Mouse (Mus musculus) CH12.LX (cell line): ENCODE data around the gene Ogn. TPM values are rescaled to one million over a fixed set of nuclear protein-coding genes. Genes with fewer than 3 reads are reported as not detected.

Experiments used
- DNase-seq: peaks from one replicate; pipeline ENCODE4 v3.0.0-alpha.2; 2013; ENCODE audit errors: extremely low read depth
- H3K27ac ChIP-seq: 2 replicates; pipeline ENCODE4 v1.5.1; 2012; ENCODE audit warnings: low read depth, mild to moderate bottlenecking, control low read depth, moderate library complexity; ENCODE audit not compliant: insufficient read depth
- H3K27me3 ChIP-seq: replicated peaks from 2 replicates; pipeline ENCODE3; 2012; ENCODE audit warnings: inconsistent platforms
- H3K36me3 ChIP-seq, 2 experiments: replicated peaks in 1 of 2; 2 replicates each; pipeline versions ENCODE3 to v1.6.1; 2012; ENCODE audit warnings: inconsistent platforms in 1 of 2, low read length in 1 of 2, mild to moderate bottlenecking in 1 of 2, mixed read lengths in 1 of 2, moderate library complexity in 1 of 2; ENCODE audit not compliant: control insufficient read depth in 1 of 2, insufficient read depth in 1 of 2
- H3K4me1 ChIP-seq, 2 experiments: 2 replicates each; pipeline ENCODE4 v1.6.1; 2012; ENCODE audit warnings: inconsistent platforms in 1 of 2, moderate library complexity in 1 of 2; ENCODE audit not compliant: insufficient read depth in 2 of 2, control insufficient read depth in 1 of 2
- H3K4me2 ChIP-seq: 2 replicates; pipeline ENCODE4 v1.6.1; 2012; ENCODE audit warnings: low read depth, mild to moderate bottlenecking, control low read depth; ENCODE audit not compliant: poor library complexity, insufficient read depth, severe bottlenecking
- H3K4me3 ChIP-seq, 3 experiments: fragments of 150-350 bp in 1 of 3; sonication (generic) in 1 of 3; replicated peaks in 1 of 3; 2 replicates each; pipeline versions ENCODE3 to v1.5.1; 2011 to 2012; ENCODE audit warnings: low read depth in 2 of 3, low read length in 2 of 3, mild to moderate bottlenecking in 2 of 3, moderate library complexity in 2 of 3, control low read depth in 1 of 3, improper control_type of control experiment in 1 of 3, inconsistent platforms in 1 of 3, mixed read lengths in 1 of 3; ENCODE audit not compliant: poor library complexity in 1 of 3
- H3K79me2 ChIP-seq: replicated peaks from 2 replicates; pipeline ENCODE4 v1.6.1; 2012; ENCODE audit warnings: mild to moderate bottlenecking, moderate library complexity; ENCODE audit not compliant: control insufficient read depth, poor library complexity, insufficient read depth, severe bottlenecking; ENCODE audit errors: extremely low read depth
- H3K9ac ChIP-seq: 2 replicates; pipeline ENCODE4 v1.6.1; 2012; ENCODE audit warnings: low read depth, mild to moderate bottlenecking, control low read depth, moderate library complexity; ENCODE audit not compliant: insufficient read depth
- H3K9me3 ChIP-seq: replicated peaks from 2 replicates; pipeline ENCODE3; 2012; ENCODE audit warnings: low read length, inconsistent platforms, mixed read lengths
- CHD1 ChIP-seq: IDR thresholded peaks from 2 replicates; pipeline ENCODE4 v1.6.1; 2012; ENCODE audit warnings: low read depth, low read length, improper control_type of control experiment, inconsistent platforms
- CHD2 ChIP-seq: IDR thresholded peaks from 2 replicates; pipeline ENCODE4 v1.6.1; 2011; ENCODE audit warnings: low read length, improper control_type of control experiment
- E2F4 ChIP-seq: IDR thresholded peaks from 2 replicates; pipeline ENCODE4 v1.6.1; 2011; ENCODE audit warnings: low read depth, low read length, improper control_type of control experiment; ENCODE audit not compliant: insufficient replicate concordance
- ELF1 ChIP-seq: IDR thresholded peaks from 2 replicates; pipeline ENCODE4 v1.6.1; 2014; ENCODE audit warnings: low read depth, mild to moderate bottlenecking, inconsistent platforms, low read length, improper control_type of control experiment
- EP300 ChIP-seq: IDR thresholded peaks from 2 replicates; pipeline ENCODE4 v1.6.1; 2011; ENCODE audit warnings: low read length, improper control_type of control experiment
- GABPA ChIP-seq: IDR thresholded peaks from 2 replicates; pipeline ENCODE4 v1.6.1; 2012; ENCODE audit warnings: low read depth, low read length, improper control_type of control experiment, inconsistent platforms; ENCODE audit not compliant: insufficient replicate concordance
- IRF4 ChIP-seq: IDR thresholded peaks from 2 replicates; pipeline ENCODE4 v1.6.1; 2014; ENCODE audit warnings: low read depth, mild to moderate bottlenecking, inconsistent platforms, low read length, improper control_type of control experiment
- JUND ChIP-seq: conservative IDR thresholded peaks from 2 replicates; pipeline ENCODE4 v1.6.1; 2011; ENCODE audit warnings: low read depth, low read length, improper control_type of control experiment
- MAX ChIP-seq: IDR thresholded peaks from 2 replicates; pipeline ENCODE4 v1.6.1; 2011; ENCODE audit warnings: low read length, improper control_type of control experiment
- MAZ ChIP-seq: IDR thresholded peaks from 2 replicates; pipeline ENCODE4 v1.6.1; 2012; ENCODE audit warnings: low read depth, mild to moderate bottlenecking, inconsistent platforms, low read length, improper control_type of control experiment, moderate library complexity
- NRF1 ChIP-seq: IDR thresholded peaks from 2 replicates; pipeline ENCODE4 v1.6.1; 2014; ENCODE audit warnings: low read depth, mild to moderate bottlenecking, inconsistent platforms, low read length, improper control_type of control experiment, moderate library complexity
- POLR2A ChIP-seq: IDR thresholded peaks from 2 replicates; pipeline ENCODE4 v1.6.1; 2011; ENCODE audit warnings: low read depth, mild to moderate bottlenecking, improper control_type of control experiment, low read length
- POLR2AphosphoS2 ChIP-seq: IDR thresholded peaks from 2 replicates; pipeline ENCODE4 v1.6.1; 2011; ENCODE audit warnings: low read depth, low read length, improper control_type of control experiment
- RCOR1 ChIP-seq: conservative IDR thresholded peaks from 2 replicates; pipeline ENCODE4 v1.6.1; 2012; ENCODE audit warnings: low read depth, mild to moderate bottlenecking, inconsistent platforms, low read length, improper control_type of control experiment
- SIN3A ChIP-seq: IDR thresholded peaks from 2 replicates; pipeline ENCODE4 v1.6.1; 2012; ENCODE audit warnings: low read length, improper control_type of control experiment, inconsistent platforms
- TBP ChIP-seq: conservative IDR thresholded peaks from 2 replicates; pipeline ENCODE4 v1.6.1; 2011; ENCODE audit warnings: low read depth, low read length, improper control_type of control experiment
- TCF12 ChIP-seq: IDR thresholded peaks from 2 replicates; pipeline ENCODE4 v1.6.1; 2014; ENCODE audit warnings: low read depth, mild to moderate bottlenecking, inconsistent platforms, low read length, improper control_type of control experiment
- UBTF ChIP-seq: IDR thresholded peaks from 2 replicates; pipeline ENCODE4 v1.6.1; 2012; ENCODE audit warnings: low read depth, mild to moderate bottlenecking, inconsistent platforms, low read length, improper control_type of control experiment, moderate library complexity
- ZC3H11A ChIP-seq: IDR thresholded peaks from 2 replicates; pipeline ENCODE4 v1.6.1; 2012; ENCODE audit warnings: low read depth, mild to moderate bottlenecking, inconsistent platforms, low read length, improper control_type of control experiment
- ZMIZ1 ChIP-seq: IDR thresholded peaks from 2 replicates; pipeline ENCODE4 v1.6.1; 2012; ENCODE audit warnings: low read depth, mild to moderate bottlenecking, inconsistent platforms, low read length, improper control_type of control experiment
- dilution Hi-C: fragments of 300-500 bp; cut with MboI; formaldehyde crosslinking; loops from 2 replicates; pipeline ENCODE4 v1.14.3; 2020; ENCODE audit warnings: low sequenced_read_pairs; ENCODE audit not compliant: extremely low pct_unique_long_range_greater_than_20kb, extremely low pct_ligation_motif_present
- in situ Hi-C: fragments of 300-500 bp; cut with MboI; formaldehyde crosslinking; loops from 3 replicates; pipeline ENCODE4 v1.14.3; 2019; ENCODE audit warnings: low sequenced_read_pairs, low pct_ligation_motif_present, low pct_unique_long_range_greater_than_20kb, mixed read lengths
- polyA plus RNA-seq: library from polyadenylated mRNA; unstranded; fragments of >175 nt; gene quantifications from 2 replicates; pipeline ENCODE4 v1.2.1, GENCODE M21; 2012; ENCODE audit warnings: low read depth; ENCODE audit not compliant: insufficient read length
- total RNA-seq, 2 experiments: library from RNA; depleted of rRNA; stranded (reverse); fragments of 300-350 nt in 1 of 2; fragments of >200 nt in 1 of 2; gene quantifications; 2 replicates each; pipeline ENCODE4 v1.2.3; 2012 to 2014

Ogn gene
- total and polyA plus RNA-seq, 3 experiments = not detected

GRCm38 (mm10) chr13:49623216-49623615 is 15.4 kb downstream of the Ogn start:
- no peak for DNase-seq

GRCm38 (mm10) chr13:49628167-49628566 is 20.3 kb downstream of the Ogn start:
- Histone ChIP-seq H3K27ac (no peak overlapping the region), H3K27me3 (no peaks in the 10 kb centered on the region), H3K9me3 (no peaks in the 10 kb centered on the region), H3K79me2 (no peaks in the 10 kb centered on the region), H3K9ac (no peak overlapping the region)
- dilution Hi-C loops = no loop called here
- no peak for DNase-seq
- TF ChIP-seq ELF1 (no peak), CHD1 (no peak), UBTF (no peak)
- TF ChIP-seq, all 38 proteins: peak for 0
- Histone ChIP-seq H3K4me2 (no peak overlapping the region), H3K4me3 (no peak overlapping the region), H3K36me3 (peaks cover 0 to 10% of the 10 kb centered on the region in 2 experiments), H3K4me1 (peaks cover 0 to 3% of the 10 kb centered on the region in 2 experiments; a peak in 1 of 4 replicates)
- in situ Hi-C loops = no loop called here

More at GRCm38 (mm10) chr13:49623216-49623615, 15.4 kb downstream of the Ogn start:
- in situ Hi-C loops (no loop called here), dilution Hi-C loops (no loop called here)
- no peak overlapping the region for H3K9ac ChIP-seq
- H3K79me2 ChIP-seq = no peaks in the 10 kb centered on the region
- H3K27me3 ChIP-seq = no peaks in the 10 kb centered on the region
- no peak overlapping the region for H3K4me2 ChIP-seq
- no peaks in the 10 kb centered on the region for H3K9me3 ChIP-seq
- H3K36me3 ChIP-seq = no peaks in the 10 kb centered on the region
- H3K4me3 ChIP-seq = no peak overlapping the region
- no peak overlapping the region for H3K27ac ChIP-seq
- no peak for TF ChIP-seq ZMIZ1
- TF ChIP-seq GABPA = no peak
- no peak for TF ChIP-seq EP300
- no peak for TF ChIP-seq TBP
- TF ChIP-seq POLR2A = no peak
- TF ChIP-seq E2F4 = no peak
- no peak for TF ChIP-seq TCF12
- peaks cover 0 to 3% of the 10 kb centered on the region in 2 experiments; a peak in 1 of 4 replicates for H3K4me1 ChIP-seq

- Histone ChIP-seq H3K27ac (no peak overlapping the region), H3K4me1 (peaks cover 0 to 3% of the 10 kb centered on the region in 2 experiments; a peak in 1 of 4 replicates), H3K79me2 (no peaks in the 10 kb centered on the region), H3K9me3 (no peaks in the 10 kb centered on the region), H3K36me3 (peaks cover 0 to 11% of the 10 kb centered on the region in 2 experiments), H3K4me3 (no peak overlapping the region), H3K27me3 (no peaks in the 10 kb centered on the region), H3K9ac (no peak overlapping the region), H3K4me2 (no peak overlapping the region)
- in situ Hi-C loops = no loop called here
- no peak for DNase-seq
- dilution Hi-C loops = no loop called here
- TF ChIP-seq JUND = no peak
- no peak for TF ChIP-seq IRF4
- TF ChIP-seq GABPA = no peak
- no peak for TF ChIP-seq CHD2
- TF ChIP-seq MAZ = no peak
- TF ChIP-seq POLR2AphosphoS2 = no peak
- TF ChIP-seq UBTF = no peak
- TF ChIP-seq NRF1 = no peak
- TF ChIP-seq MAX = no peak
- TF ChIP-seq SIN3A = no peak
- no peak for TF ChIP-seq RCOR1
- no peak for TF ChIP-seq POLR2A
- TF ChIP-seq ZC3H11A = no peak
These were observed 21.2 kb downstream of the Ogn start for GRCm38 (mm10) chr13:49629076-49629475.
